Mouse (Mus musculus): ENCODE measurements at regions not wholly inside any gene's neighbourhood (a gene's known extent, or its start where the extent isn't known, plus 50 kb on each side); places are given as distances from the start of the nearest gene placed in this dataset.

- TF ChIP-seq CTCF (conservative IDR thresholded peaks at IDR 0.05; ENCODE audit: insufficient read depth, insufficient read length, low read depth, low read length) = no peak
- no peak for TF ChIP-seq POLR2A (IDR thresholded peaks at IDR 0.05; ENCODE audit: low read depth, low read length)
Measured at GRCm38 (mm10) chr13:97489721-97490120, 248.8 kb downstream of the Enc1 start.
